Mouse (Mus musculus) limb, embryonic 10.5 days (tissue): ENCODE measurements around the gene Armh4. TPM values are rescaled to one million over a fixed set of nuclear protein-coding genes. Genes with fewer than 3 reads are reported as not detected.
"Not testable (repeated sequence)": the region's sequence is repeated elsewhere in the genome, so short reads cannot be mapped to it uniquely, and the experiment has no call there.

Experiments used
- DNase-seq: peaks from one replicate; pipeline ENCODE4 v3.0.0-alpha.2; 2017; ENCODE audit warnings: low spot score
- H3K27ac ChIP-seq: fragments of 300-500 bp; sonication (generic); 2 replicates; pipeline ENCODE4 v1.5.1; 2016; ENCODE audit warnings: mild to moderate bottlenecking
- H3K27me3 ChIP-seq: fragments of 300-500 bp; sonication (generic); 2 replicates; pipeline ENCODE4 v1.6.1; 2016; ENCODE audit warnings: low read depth, mild to moderate bottlenecking; ENCODE audit not compliant: poor library complexity, severe bottlenecking
- H3K36me3 ChIP-seq: fragments of 300-500 bp; sonication (generic); 2 replicates; pipeline ENCODE4 v1.6.1; 2016; ENCODE audit warnings: mild to moderate bottlenecking, moderate library complexity
- H3K4me1 ChIP-seq: fragments of 300-500 bp; sonication (generic); 2 replicates; pipeline ENCODE4 v1.6.1; 2016
- H3K4me3 ChIP-seq: fragments of 300-500 bp; sonication (generic); 2 replicates; pipeline ENCODE4 v1.5.1; 2016; ENCODE audit warnings: mild to moderate bottlenecking, moderate library complexity
- H3K9me3 ChIP-seq: fragments of 300-500 bp; sonication (generic); replicated peaks from 2 replicates; pipeline ENCODE4 v1.6.1; 2016; ENCODE audit warnings: mild to moderate bottlenecking
- whole genome bisulfite sequencing: fragments of 180-500 bp; shearing (Covaris S2); methylation state at CpG from one replicate; pipeline ENCODE4 v1.1.7; 2016; 5-methylcytosine and 5-hydroxymethylcytosine counted together
- polyA plus RNA-seq: library from polyadenylated mRNA; unstranded; fragments of >200 nt; fragmentation: Nextera tagmentation; extraction: Ambion mirVana; gene quantifications from 2 replicates; pipeline ENCODE4 v1.2.1, GENCODE M21; 2016

Armh4 gene
- polyA plus RNA-seq, 1 experiment from 2014 or later: 6.1 TPM

- not testable (repeated sequence) for H3K36me3 ChIP-seq, H3K27me3 ChIP-seq, H3K4me1 ChIP-seq, H3K4me3 ChIP-seq, DNase-seq, H3K27ac ChIP-seq, H3K9me3 ChIP-seq
- 91% methylated on average over 4 of the region's 4 CpGs for WGBS
Observed at GRCm38 (mm10) chr14:49777539-49777938, 5.6 kb downstream of the Armh4 start.

DNA sequence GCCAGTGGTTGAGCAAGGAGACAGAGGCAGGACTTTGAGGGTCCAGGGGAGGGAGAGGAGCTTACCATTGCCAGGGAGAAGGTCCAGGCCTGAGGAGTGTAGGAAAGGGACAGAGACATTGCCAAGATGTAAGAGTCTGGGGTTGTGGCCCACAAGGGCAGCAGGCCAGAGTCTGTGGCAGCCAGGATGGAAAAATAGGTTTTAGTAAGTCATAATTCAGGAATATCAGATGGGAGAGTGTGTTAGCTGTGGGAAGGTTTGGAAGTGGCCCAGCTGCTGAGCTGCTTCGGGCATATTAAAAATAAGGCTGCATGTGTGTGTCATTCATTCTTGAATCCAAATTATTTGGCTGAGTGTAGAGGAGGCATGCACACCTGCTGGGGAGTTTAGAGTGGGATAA, 11.4 kb downstream of the Armh4 start:
- WGBS: 93% methylated on average over 1 of the region's 1 CpGs

GRCm38 (mm10) chr14:49766601-49767000, 16.6 kb downstream of the Armh4 start:
- WGBS: 90% methylated on average over 4 of the region's 4 CpGs
- no peaks in the 10 kb centered on the region for H3K9me3 ChIP-seq
- DNase-seq: no peak
- H3K4me3 ChIP-seq: no peak overlapping the region
- no peaks in the 10 kb centered on the region for H3K4me1 ChIP-seq
- H3K27ac ChIP-seq: no peak overlapping the region
- H3K36me3 ChIP-seq: no peaks in the 10 kb centered on the region
- no peaks in the 10 kb centered on the region for H3K27me3 ChIP-seq

More for the DNA sequence above, 11.4 kb downstream of the Armh4 start:
- no peak for DNase-seq
- no peaks in the 10 kb centered on the region for H3K9me3 ChIP-seq
- H3K4me1 ChIP-seq: no peaks in the 10 kb centered on the region
- no peak overlapping the region for H3K4me3 ChIP-seq
- no peak overlapping the region for H3K27ac ChIP-seq
- no peaks in the 10 kb centered on the region for H3K36me3 ChIP-seq
- no peaks in the 10 kb centered on the region for H3K27me3 ChIP-seq

DNA sequence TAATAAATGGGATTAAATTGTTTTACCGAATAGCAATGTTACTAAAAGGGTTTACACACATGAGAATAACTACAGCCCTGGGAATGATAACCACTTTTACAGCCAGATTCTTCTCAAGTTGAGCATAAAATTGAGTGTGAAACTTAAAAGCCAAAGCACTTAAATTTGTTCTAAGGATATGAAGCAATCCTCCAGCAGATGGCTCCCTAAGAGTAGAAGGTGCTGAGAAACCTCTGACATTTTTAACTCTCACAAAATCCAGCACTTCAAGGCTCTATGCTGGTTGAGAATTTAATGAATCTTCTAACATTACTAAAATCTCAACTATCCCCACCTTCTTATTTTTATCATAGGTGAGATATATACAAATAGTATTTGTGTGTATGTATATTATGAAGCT, 27.3 kb downstream of the Armh4 start:
- WGBS: 97% methylated on average over 1 of the region's 1 CpGs
- Histone ChIP-seq H3K27ac (no peak overlapping the region), H3K9me3 (no peaks in the 10 kb centered on the region), H3K27me3 (no peaks in the 10 kb centered on the region), H3K4me3 (no peak overlapping the region), H3K36me3 (no peaks in the 10 kb centered on the region), H3K4me1 (no peaks in the 10 kb centered on the region)
- no peak for DNase-seq

DNA sequence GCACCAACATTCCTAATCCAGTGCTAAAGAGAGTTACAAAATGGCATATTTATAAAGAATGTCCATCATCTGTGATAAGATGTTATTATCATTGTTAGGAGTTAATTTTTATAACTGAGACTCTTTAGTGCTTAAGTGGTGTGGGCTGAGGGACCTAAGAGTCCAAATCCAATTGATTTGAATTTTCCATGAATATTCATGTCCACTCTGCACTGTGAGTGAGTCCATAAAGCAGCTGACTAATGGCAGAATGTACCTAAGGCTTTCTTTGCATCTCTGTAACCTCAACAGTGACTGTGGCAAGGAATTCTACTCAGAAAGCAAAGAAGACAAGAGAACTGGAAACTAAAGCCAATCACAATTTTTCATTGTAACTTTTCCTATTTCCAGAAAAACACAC, 30.6 kb downstream of the Armh4 start:
- H3K4me3 ChIP-seq: no peak overlapping the region
- no peaks in the 10 kb centered on the region for H3K27me3 ChIP-seq
- no peak for DNase-seq
- H3K36me3 ChIP-seq: no peaks in the 10 kb centered on the region
- no peak overlapping the region for H3K27ac ChIP-seq
- no peaks in the 10 kb centered on the region for H3K9me3 ChIP-seq
- H3K4me1 ChIP-seq: no peaks in the 10 kb centered on the region

DNA sequence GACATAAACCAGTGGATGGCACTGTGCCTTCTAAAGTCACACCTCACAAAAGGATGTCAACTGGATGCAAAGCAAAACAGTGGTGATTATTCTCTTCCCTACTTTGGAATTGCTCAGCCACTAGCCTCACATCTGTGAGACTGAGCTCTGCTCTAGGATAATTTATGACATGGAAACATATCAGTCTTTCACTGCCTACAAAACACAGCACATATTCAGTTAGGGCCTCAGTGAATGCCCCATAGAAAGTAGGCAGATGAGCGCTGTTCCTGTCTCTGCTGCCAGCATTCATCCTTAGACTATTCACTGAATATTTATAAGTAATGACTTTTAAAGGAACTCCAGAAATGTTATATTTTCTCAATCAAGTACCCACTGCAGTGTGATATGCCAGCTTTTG, 37.3 kb downstream of the Armh4 start:
- Histone ChIP-seq H3K27me3 (no peaks in the 10 kb centered on the region), H3K27ac (no peak overlapping the region), H3K36me3 (no peaks in the 10 kb centered on the region), H3K4me3 (no peak overlapping the region), H3K4me1 (no peaks in the 10 kb centered on the region), H3K9me3 (no peaks in the 10 kb centered on the region)
- no peak for DNase-seq
- WGBS: 96% methylated on average over 1 of the region's 1 CpGs

DNA sequence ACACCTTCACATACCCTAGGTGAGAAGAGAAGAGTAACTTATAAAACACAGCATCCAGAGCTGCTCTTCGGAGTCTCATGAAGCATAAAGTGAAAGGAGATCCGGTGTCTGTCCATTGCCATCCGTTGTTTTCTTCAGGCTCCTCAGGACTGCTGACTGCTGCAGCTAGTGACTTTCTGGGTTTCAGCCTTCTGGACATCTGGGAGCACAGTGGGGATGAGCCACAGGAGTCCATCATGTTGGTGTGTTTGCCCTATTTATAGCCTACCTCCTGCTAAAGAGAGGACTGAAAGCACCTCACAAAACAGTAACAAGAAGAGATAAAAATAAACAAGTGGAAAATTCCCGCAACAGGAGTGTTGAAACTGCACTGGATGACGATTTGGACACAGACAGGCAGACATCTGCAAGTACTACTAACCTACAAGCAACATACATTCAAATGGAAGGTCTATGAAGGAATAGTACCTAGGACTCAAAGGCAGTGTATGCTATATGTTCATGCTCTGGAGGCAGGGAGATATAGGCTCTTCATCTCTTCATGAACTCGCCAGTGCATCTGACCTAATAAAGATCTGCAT, 39.1 kb downstream of the Armh4 start:
- no peaks in the 10 kb centered on the region for H3K9me3 ChIP-seq
- H3K4me1 ChIP-seq: no peaks in the 10 kb centered on the region
- no peak overlapping the region for H3K4me3 ChIP-seq
- DNase-seq: no peak
- no peaks in the 10 kb centered on the region for H3K36me3 ChIP-seq
- WGBS: 87% methylated on average over 6 of the region's 6 CpGs
- H3K27me3 ChIP-seq: no peaks in the 10 kb centered on the region
- no peak overlapping the region for H3K27ac ChIP-seq

GRCm38 (mm10) chr14:49739328-49739727, 43.9 kb downstream of the Armh4 start:
- DNase-seq: no peak
- WGBS: 51% methylated on average over 7 of the region's 7 CpGs
- Histone ChIP-seq H3K4me1 (no peaks in the 10 kb centered on the region), H3K27ac (no peak overlapping the region), H3K9me3 (no peaks in the 10 kb centered on the region), H3K27me3 (no peaks in the 10 kb centered on the region), H3K36me3 (no peaks in the 10 kb centered on the region), H3K4me3 (no peak overlapping the region)

DNA sequence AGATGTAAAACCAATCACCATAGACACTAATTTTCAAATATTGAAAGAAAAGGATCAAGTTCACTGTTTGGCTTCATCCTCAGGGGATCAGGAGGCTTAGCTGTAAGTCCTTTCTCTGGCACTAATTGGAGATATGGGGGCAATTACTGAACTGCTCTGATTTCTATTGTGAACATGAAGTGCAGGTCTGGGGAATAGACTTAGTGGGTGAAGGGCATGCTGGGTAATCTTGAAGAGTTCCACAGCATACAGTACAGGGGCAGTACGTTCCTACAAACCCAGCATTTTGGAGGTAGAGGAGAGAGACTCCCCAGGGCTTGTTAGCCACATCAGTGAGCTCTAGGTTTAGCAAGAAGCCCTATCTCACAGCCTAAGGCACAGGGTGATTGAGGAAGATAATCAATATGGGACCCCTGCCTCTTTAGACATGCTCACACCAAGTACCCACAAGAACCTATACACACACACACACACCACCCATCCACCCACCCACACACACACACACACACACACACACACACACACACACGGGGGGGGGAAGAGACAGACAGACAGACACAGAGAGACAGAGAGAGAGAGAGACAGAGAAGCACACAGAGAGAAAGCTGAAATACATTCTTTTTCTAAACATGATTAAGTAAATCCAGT, 44.6 kb downstream of the Armh4 start:
- Histone ChIP-seq H3K27ac (no peak overlapping the region), H3K4me1 (no peaks in the 10 kb centered on the region), H3K27me3 (no peaks in the 10 kb centered on the region), H3K4me3 (no peak overlapping the region), H3K9me3 (no peaks in the 10 kb centered on the region), H3K36me3 (no peaks in the 10 kb centered on the region)
- WGBS: 76% methylated on average over 2 of the region's 2 CpGs
- DNase-seq: no peak

DNA sequence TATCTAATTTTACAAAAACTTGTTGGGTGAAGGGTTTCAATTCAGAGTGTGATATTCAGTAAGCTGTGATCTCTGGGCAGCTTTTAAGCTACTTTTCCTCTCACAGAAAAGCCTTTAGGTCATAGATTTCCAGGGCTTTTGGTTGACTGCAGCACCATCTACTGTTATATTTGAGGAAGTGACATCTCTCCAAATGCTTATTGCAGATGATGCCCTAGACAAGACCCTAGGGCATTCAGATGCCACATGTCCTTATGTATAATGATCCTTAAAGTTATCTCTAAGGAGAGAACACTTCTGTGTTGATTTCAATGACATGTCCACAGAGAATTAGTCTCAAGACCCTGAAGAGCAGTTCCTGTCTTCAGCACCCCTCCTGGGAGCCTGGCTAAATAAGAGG, 49.2 kb downstream of the Armh4 start:
- Histone ChIP-seq H3K4me3 (no peak overlapping the region), H3K4me1 (no peaks in the 10 kb centered on the region), H3K27me3 (no peaks in the 10 kb centered on the region), H3K27ac (no peak overlapping the region), H3K9me3 (no peaks in the 10 kb centered on the region), H3K36me3 (no peaks in the 10 kb centered on the region)
- DNase-seq: no peak

DNA sequence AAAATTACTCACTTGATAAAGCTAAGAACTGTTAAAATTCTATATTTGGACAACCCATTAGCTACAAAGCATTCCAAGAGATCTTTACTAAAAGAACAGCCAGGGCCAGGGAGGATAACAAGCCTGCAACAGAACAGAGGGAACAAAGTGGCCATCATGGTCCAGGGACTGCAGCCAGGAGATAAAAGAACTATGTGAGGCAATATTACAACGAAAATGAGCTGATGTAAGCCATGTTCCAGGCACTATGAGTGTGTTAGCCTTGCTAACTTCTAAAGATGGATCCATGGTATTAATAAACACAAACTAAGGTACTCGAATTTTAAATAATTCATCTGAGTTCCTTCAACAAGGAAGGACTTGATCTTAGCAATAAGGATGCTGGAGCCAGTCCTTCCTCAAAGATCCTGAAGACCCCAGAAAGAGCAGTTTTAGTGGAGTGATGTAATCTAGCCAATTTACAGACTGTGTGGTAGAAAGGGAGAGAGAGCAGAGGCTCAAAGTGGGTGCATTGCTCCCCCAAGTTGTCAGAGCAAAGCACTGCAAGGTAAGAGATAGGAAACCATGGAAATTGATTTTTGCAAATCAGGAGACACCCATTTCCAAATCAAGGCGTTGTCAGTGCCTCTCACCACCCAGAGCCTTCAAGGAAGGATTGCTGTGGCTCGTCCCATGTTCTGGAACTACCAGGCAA, 59.7 kb downstream of the Armh4 start:
- 62% methylated on average over 4 of the region's 4 CpGs for WGBS
- H3K4me3 ChIP-seq: no peak overlapping the region
- no peaks in the 10 kb centered on the region for H3K4me1 ChIP-seq
- no peaks in the 10 kb centered on the region for H3K27me3 ChIP-seq
- no peaks in the 10 kb centered on the region for H3K9me3 ChIP-seq
- H3K27ac ChIP-seq: no peak overlapping the region
- DNase-seq: no peak
- H3K36me3 ChIP-seq: no peaks in the 10 kb centered on the region

GRCm38 (mm10) chr14:49722782-49723181, 60.4 kb downstream of the Armh4 start:
- H3K27ac ChIP-seq: no peak overlapping the region
- DNase-seq: no peak
- H3K9me3 ChIP-seq: no peaks in the 10 kb centered on the region
- H3K36me3 ChIP-seq: no peaks in the 10 kb centered on the region
- no peaks in the 10 kb centered on the region for H3K4me1 ChIP-seq
- H3K27me3 ChIP-seq: no peaks in the 10 kb centered on the region
- WGBS: 45% methylated on average over 3 of the region's 3 CpGs
- no peak overlapping the region for H3K4me3 ChIP-seq

DNA sequence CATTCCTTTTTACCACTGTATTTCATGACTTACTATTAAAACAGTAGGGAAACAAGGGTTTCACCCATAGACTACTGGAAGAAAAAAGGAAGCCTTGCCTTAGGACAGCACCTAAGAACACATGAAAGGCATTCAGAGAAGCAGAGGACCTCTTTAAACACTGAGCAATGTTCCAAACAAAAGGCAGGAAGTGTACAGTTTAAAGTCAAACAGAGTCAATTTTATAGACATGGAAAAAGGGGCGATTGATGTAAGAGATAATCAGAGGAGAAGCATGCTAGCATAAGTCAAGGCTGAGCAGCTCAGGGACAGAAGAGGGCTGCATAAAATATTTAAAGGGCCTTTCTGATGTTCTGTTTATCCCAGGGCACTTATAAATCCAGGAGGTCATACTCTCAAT, 61.9 kb downstream of the Armh4 start:
- H3K27me3 ChIP-seq: no peaks in the 10 kb centered on the region
- 92% methylated on average over 1 of the region's 1 CpGs for WGBS
- no peaks in the 10 kb centered on the region for H3K4me1 ChIP-seq
- no peaks in the 10 kb centered on the region for H3K36me3 ChIP-seq
- no peak for DNase-seq
- no peak overlapping the region for H3K4me3 ChIP-seq
- H3K9me3 ChIP-seq: no peaks in the 10 kb centered on the region
- H3K27ac ChIP-seq: no peak overlapping the region
